Mouse (Mus musculus) liver, embryonic 13.5 days (tissue): ENCODE measurements around the gene Hand2. TPM values are rescaled to one million over a fixed set of nuclear protein-coding genes. Genes with fewer than 3 reads are reported as not detected.
A peak's percentile ranks its signal among the peaks of the same experiment; 100 is the strongest.

Experiments
- ATAC-seq: fragments of 200-750 bp; cut with Nextera tagmentation; 2 replicates; pipeline ENCODE4 v1.8.0; 2017; ENCODE audit warnings: low read depth, mild to moderate bottlenecking, moderate number of reproducible peaks, moderate library complexity
- DNase-seq: peaks from one replicate; pipeline ENCODE4 v3.0.0; 2022
- H3K27ac ChIP-seq: fragments of 300-500 bp; sonication (generic); 2 replicates; pipeline ENCODE4 v1.5.1; 2015; ENCODE audit warnings: moderate library complexity, mild to moderate bottlenecking, inconsistent platforms
- H3K27me3 ChIP-seq: fragments of 300-500 bp; sonication (generic); 2 replicates; pipeline ENCODE4 v1.6.1; 2015; ENCODE audit warnings: mild to moderate bottlenecking, inconsistent platforms
- H3K36me3 ChIP-seq: fragments of 300-500 bp; sonication (generic); 2 replicates; pipeline ENCODE4 v1.6.1; 2015; ENCODE audit warnings: mild to moderate bottlenecking, inconsistent platforms
- H3K4me1 ChIP-seq: fragments of 300-500 bp; sonication (generic); replicated peaks from 2 replicates; pipeline ENCODE4 v1.6.1; 2015; ENCODE audit warnings: inconsistent platforms
- H3K4me2 ChIP-seq: fragments of 300-500 bp; sonication (generic); 2 replicates; pipeline ENCODE4 v1.6.1; 2015; ENCODE audit warnings: inconsistent platforms, mild to moderate bottlenecking, moderate library complexity
- H3K4me3 ChIP-seq: fragments of 300-500 bp; sonication (generic); replicated peaks from 2 replicates; pipeline ENCODE4 v1.5.1; 2015; ENCODE audit warnings: mild to moderate bottlenecking, inconsistent platforms
- H3K9ac ChIP-seq: fragments of 300-500 bp; sonication (generic); 2 replicates; pipeline ENCODE4 v1.6.1; 2015; ENCODE audit warnings: mild to moderate bottlenecking, inconsistent platforms
- H3K9me3 ChIP-seq: fragments of 300-500 bp; sonication (generic); replicated peaks from 2 replicates; pipeline ENCODE4 v1.6.1; 2016; ENCODE audit warnings: inconsistent platforms
- WGBS: fragments of 180-500 bp; shearing (Covaris S2); methylation state at CpG from one replicate; pipeline ENCODE4 v1.1.7; 2015; ENCODE audit not compliant: insufficient replicate concordance; 5-methylcytosine and 5-hydroxymethylcytosine counted together
- polyA plus RNA-seq: library from polyadenylated mRNA; unstranded; fragments of >200 nt; fragmentation: Nextera tagmentation; extraction: Ambion mirVana; gene quantifications from 2 replicates; pipeline ENCODE4 v1.2.1, GENCODE M21; 2015

Gene Hand2
- polyA plus RNA-seq, 1 experiment from 2014 or later = 0.81 TPM

DNA sequence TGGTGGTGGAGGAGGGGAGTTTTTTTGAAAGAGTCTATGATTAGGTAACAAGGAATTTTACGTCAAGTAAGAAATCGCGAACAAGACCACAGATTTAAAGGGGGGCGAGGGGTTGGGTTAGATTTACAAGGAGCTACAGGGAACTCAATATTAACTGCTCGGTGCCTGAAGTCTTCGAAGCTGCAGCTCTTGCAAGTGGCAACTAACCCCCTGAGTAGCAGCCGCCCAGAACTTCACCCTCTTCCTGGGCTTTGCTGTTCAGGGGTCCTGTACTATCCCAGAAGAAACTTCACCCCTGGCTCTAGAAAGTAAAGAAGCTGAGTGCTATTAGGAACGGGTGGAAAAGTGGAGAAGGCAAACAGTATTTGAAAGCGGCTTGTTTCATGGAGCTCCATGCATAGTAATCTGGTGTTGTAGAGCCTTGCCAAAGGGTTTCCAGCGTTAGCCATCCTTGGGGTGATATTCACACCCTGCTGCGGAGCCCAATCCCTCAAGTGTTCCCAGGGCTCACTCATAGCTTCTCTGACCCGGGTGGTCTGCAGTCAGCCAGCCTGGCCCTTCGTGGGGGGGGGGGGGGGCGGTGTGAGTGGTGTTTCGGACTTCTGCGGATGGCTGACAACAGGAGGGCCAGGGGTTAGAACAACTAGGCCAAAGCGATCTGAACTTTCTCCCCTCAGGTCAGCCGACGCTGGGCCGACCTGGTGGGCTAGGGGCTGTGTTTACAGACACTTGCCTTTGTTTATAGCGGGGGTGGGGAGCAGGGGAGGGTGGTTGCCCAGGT, 4.5 kb downstream of the Hand2 start:
- H3K4me1 ChIP-seq = 0 out of 2 replicates have a peak, but pooled peaks cover 6% of the 10 kb centered on the region
- 18% methylated on average over 21 of the region's 21 CpGs for WGBS
- H3K9me3 ChIP-seq = no peaks in the 10 kb centered on the region
- DNase-seq (no peak), ATAC-seq (no peak)
- no peak overlapping the region for H3K27ac ChIP-seq
- no peak overlapping the region for H3K9ac ChIP-seq
- peak overlapping the region; percentile 10 for H3K4me3 ChIP-seq
- H3K4me2 ChIP-seq = peak overlapping the region; percentile 33
- H3K27me3 ChIP-seq = peaks cover 99% of the 10 kb centered on the region
- H3K36me3 ChIP-seq = no peaks in the 10 kb centered on the region

GRCm38 (mm10) chr8:57326091-57327065, 5.6 kb downstream of the Hand2 start:
- ATAC-seq (no peak), DNase-seq (no peak)
- no peak overlapping the region for H3K27ac ChIP-seq
- peak overlapping the region; percentile 33; the same call in 1 of the 2 replicates for H3K4me2 ChIP-seq
- H3K36me3 ChIP-seq = no peaks in the 10 kb centered on the region
- no peak overlapping the region for H3K9ac ChIP-seq
- H3K4me1 ChIP-seq = 0 out of 2 replicates have a peak, but pooled peaks cover under 1% of the 10 kb centered on the region
- H3K27me3 ChIP-seq = peaks cover 99% of the 10 kb centered on the region
- H3K4me3 ChIP-seq = peak overlapping the region; percentile 10; the same call in 1 of the 2 replicates
- WGBS = 28% methylated on average over 27 of the region's 27 CpGs
- H3K9me3 ChIP-seq = no peaks in the 10 kb centered on the region

DNA sequence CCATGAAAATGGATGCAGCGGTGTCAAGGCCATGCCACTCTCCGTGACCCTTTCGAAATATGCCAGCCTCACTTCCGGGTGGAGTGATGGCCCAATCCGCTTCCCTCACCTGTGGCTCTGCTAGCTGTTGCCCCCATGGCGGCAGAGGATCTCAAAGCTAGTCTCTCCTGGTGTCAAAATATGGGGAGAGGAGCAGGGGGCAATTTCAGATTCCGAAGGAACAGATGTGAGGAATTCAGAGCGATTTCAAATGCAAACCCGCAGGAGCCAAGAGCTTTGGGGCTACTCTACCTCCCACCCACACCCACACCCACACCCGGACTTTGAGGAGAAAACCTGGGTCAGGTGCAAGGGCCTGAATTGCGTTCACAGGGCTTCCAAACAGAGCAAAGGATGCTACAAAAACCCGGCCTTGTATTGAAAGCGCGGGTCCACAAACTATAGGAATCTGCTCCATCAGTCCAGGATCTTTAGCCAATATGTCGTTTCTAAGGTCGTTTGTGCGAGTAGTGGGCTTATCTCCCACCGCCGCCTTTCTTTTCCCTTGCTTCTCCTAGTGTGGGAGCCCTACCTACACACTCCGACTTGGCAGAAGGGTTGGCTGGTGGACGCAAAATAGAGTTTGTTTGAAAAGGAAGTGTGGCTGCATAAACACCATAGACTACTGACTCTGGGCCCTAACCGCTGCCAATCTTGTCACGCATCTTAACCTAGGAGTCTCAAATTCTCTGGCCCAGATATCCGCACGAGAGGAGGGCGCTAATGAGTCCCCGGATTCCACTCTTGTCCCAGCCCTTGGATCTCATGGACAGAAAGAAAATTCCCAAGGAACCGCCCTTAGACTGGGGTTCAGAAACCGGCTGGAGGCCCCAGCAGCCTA, 6.7 kb downstream of the Hand2 start:
- H3K9me3 ChIP-seq = no peaks in the 10 kb centered on the region
- H3K4me2 ChIP-seq = no peak overlapping the region; the same call in 1 of the 2 replicates
- H3K36me3 ChIP-seq = no peaks in the 10 kb centered on the region
- no peak for ATAC-seq
- H3K4me3 ChIP-seq = no peak overlapping the region
- no peaks in the 10 kb centered on the region for H3K4me1 ChIP-seq
- no peak overlapping the region for H3K27ac ChIP-seq
- peaks cover 99% of the 10 kb centered on the region for H3K27me3 ChIP-seq
- H3K9ac ChIP-seq = no peak overlapping the region
- 8% methylated on average over 29 of the region's 29 CpGs for whole genome bisulfite sequencing
- DNase-seq = no peak

- peak overlapping the region; percentile 10 for H3K4me3 ChIP-seq
- H3K4me1 ChIP-seq = no peaks in the 10 kb centered on the region
- H3K27me3 ChIP-seq = peaks cover 99% of the 10 kb centered on the region
- no peak for DNase-seq
- H3K4me2 ChIP-seq = peak overlapping the region; percentile 25
- H3K9me3 ChIP-seq = no peaks in the 10 kb centered on the region
- H3K36me3 ChIP-seq = no peaks in the 10 kb centered on the region
- no peak for ATAC-seq
- H3K9ac ChIP-seq = no peak overlapping the region
- WGBS = 1% methylated on average over 42 of the region's 42 CpGs
- no peak overlapping the region for H3K27ac ChIP-seq
Observed at GRCm38 (mm10) chr8:57328161-57328920, 7.6 kb downstream of the Hand2 start.

GRCm38 (mm10) chr8:57328931-57329341, 8.2 kb downstream of the Hand2 start:
- H3K27me3 ChIP-seq = peaks cover 99% of the 10 kb centered on the region
- peak overlapping the region; percentile 25 for H3K4me2 ChIP-seq
- H3K27ac ChIP-seq = no peak overlapping the region
- ATAC-seq (no peak), DNase-seq (no peak)
- H3K9ac ChIP-seq = no peak overlapping the region
- no peaks in the 10 kb centered on the region for H3K4me1 ChIP-seq
- H3K4me3 ChIP-seq = no peak overlapping the region
- H3K36me3 ChIP-seq = no peaks in the 10 kb centered on the region
- no peaks in the 10 kb centered on the region for H3K9me3 ChIP-seq
- 2% methylated on average over 19 of the region's 19 CpGs for WGBS

DNA sequence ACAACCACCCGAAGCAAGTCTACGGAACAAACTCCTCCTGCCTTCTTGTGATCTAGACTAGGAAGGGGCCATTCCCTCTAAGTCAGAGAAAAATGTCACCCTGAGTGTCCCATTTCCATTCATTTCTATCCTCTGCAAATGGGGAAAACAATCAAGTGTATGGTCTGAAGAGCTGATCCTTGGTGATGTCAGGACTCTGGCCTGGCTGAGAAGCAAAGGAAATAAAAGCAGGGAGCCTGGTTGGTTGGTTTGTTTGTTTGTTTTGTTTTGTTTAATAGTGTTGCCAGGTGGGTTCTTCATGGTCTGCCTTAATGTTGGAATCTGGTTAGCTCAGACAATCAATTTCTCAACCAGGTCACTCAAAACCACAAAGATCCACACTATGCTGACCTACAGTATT, 9.3 kb downstream of the Hand2 start:
- no peak overlapping the region for H3K27ac ChIP-seq
- no peaks in the 10 kb centered on the region for H3K9me3 ChIP-seq
- DNase-seq = no peak
- H3K4me2 ChIP-seq = no peak overlapping the region
- H3K9ac ChIP-seq = no peak overlapping the region
- H3K4me3 ChIP-seq = no peak overlapping the region
- no peak for ATAC-seq
- H3K27me3 ChIP-seq = peaks cover 100% of the 10 kb centered on the region
- H3K36me3 ChIP-seq = no peaks in the 10 kb centered on the region
- WGBS = 14% methylated on average over 2 of the region's 2 CpGs
- no peaks in the 10 kb centered on the region for H3K4me1 ChIP-seq

DNA sequence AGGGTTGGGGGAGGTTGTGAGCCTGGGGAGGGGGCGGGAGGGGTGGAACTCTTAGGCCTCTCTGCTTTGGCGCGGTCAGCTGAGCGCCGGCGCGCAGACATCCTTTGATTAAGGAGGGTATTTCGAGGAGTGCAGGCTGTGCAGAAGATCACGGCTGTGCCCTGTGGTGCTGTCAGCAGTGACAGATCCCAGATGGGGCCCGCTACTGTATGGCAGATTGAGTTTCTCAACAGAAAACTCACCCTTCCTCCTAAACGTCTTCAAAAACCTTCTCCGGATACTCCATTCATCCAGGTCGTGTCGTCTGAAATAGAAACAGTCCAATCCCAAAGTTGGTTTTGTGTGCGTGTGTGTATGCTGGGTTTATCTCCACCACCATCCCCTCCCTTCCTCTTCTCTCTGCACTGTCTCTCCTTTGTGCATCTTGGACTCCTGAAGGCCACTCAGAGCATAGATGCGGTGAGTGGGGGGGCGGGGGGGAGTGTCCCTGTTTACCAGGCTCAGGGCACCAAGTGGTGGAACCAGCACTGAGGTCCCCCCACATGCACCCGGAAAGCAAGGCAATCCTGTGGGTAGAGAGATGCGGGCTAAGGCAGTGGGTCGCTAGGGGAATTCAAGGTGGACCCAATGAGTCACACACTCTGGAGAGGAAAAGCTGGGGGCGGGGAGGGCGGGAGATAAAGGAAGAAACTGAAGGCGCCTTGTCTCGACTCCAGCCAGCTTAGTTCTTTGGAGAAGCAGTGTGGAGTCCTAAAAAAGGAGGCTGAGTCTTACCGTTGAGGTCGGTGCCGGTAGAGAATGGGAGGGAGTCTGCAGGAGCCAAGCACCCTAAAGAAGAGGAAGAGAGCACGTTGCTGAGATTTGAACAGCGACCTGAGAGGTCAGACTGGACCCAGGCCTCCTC, 11.2 kb downstream of the Hand2 start:
- peaks cover 100% of the 10 kb centered on the region for H3K27me3 ChIP-seq
- 3% methylated on average over 29 of the region's 29 CpGs for WGBS
- no peaks in the 10 kb centered on the region for H3K9me3 ChIP-seq
- DNase-seq (no peak), ATAC-seq (no peak)
- H3K4me3 ChIP-seq = no peak overlapping the region; the same call in 1 of the 2 replicates
- no peak overlapping the region for H3K4me2 ChIP-seq
- peak overlapping the region; percentile 47 for H3K27ac ChIP-seq
- no peak overlapping the region for H3K9ac ChIP-seq
- H3K4me1 ChIP-seq = no peaks in the 10 kb centered on the region
- H3K36me3 ChIP-seq = no peaks in the 10 kb centered on the region

GRCm38 (mm10) chr8:57332676-57333482, 12.1 kb downstream of the Hand2 start:
- Histone ChIP-seq H3K4me2 (peak overlapping the region; percentile 14; the same call in 1 of the 2 replicates), H3K9me3 (no peaks in the 10 kb centered on the region), H3K4me1 (no peaks in the 10 kb centered on the region), H3K27me3 (peaks cover 99% of the 10 kb centered on the region), H3K27ac (peak overlapping the region; percentile 47), H3K4me3 (peak overlapping the region; percentile 8; the same call in 1 of the 2 replicates), H3K9ac (no peak overlapping the region), H3K36me3 (no peaks in the 10 kb centered on the region)
- DNase-seq (no peak), ATAC-seq (no peak)
- WGBS = 1% methylated on average over 26 of the region's 26 CpGs

DNA sequence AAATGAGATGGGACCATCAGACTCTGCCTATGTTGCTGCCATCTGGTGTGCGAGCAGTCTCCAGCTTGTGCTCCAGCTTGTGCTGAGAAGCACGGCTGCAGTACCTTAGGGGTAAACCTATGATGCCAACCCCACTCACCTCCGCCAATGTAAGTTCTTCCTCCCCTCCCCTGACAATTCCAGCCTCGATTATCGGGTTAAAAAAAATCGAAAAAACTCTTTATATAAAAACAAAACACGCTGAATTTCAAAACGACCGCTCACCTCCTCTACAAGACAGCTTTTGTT, 12.6 kb downstream of the Hand2 start:
- Histone ChIP-seq H3K4me1 (no peaks in the 10 kb centered on the region), H3K27ac (peak overlapping the region; percentile 47; the same call in 1 of the 2 replicates), H3K4me3 (0 out of 2 replicates have a peak overlapping the region, but pooled peaks have one; percentile 8), H3K9me3 (no peaks in the 10 kb centered on the region), H3K27me3 (peaks cover 97% of the 10 kb centered on the region), H3K36me3 (no peaks in the 10 kb centered on the region), H3K9ac (no peak overlapping the region; the same call in 1 of the 2 replicates), H3K4me2 (peak overlapping the region; percentile 26)
- no peak for ATAC-seq
- 2% methylated on average over 9 of the region's 9 CpGs for WGBS
- DNase-seq = no peak
